Mouse (Mus musculus) C2C12 (cell line): ENCODE results near the gene Mgat4d. TPM values are rescaled to one million over a fixed set of nuclear protein-coding genes. Genes with fewer than 3 reads are reported as not detected.

ENCODE experiments used
- H3K27me3 ChIP-seq: one replicate; pipeline ENCODE4 v1.6.1; 2011; ENCODE audit not compliant: control insufficient read depth, insufficient read depth, insufficient read length
- H3K36me3 ChIP-seq: one replicate; pipeline ENCODE4 v1.6.1; 2011; ENCODE audit not compliant: control insufficient read depth, insufficient read depth
- H3K4me3 ChIP-seq: one replicate; pipeline ENCODE4 v1.5.1; 2011; ENCODE audit warnings: mild to moderate bottlenecking, control low read depth; ENCODE audit not compliant: poor library complexity, insufficient read depth, severe bottlenecking
- H3K79me2 ChIP-seq: one replicate; pipeline ENCODE4 v1.6.1; 2011; ENCODE audit not compliant: control insufficient read depth, insufficient read depth
- H3K79me3 ChIP-seq: one replicate; pipeline ENCODE4 v1.6.1; 2011; ENCODE audit warnings: low read depth, control low read depth
- H3ac ChIP-seq: one replicate; pipeline ENCODE3; 2011; ENCODE audit warnings: low read depth; ENCODE audit not compliant: control insufficient read depth, insufficient read length
- CEBPB ChIP-seq: IDR thresholded peaks from one replicate; pipeline ENCODE4 v1.6.1; 2011; ENCODE audit warnings: low read depth, mild to moderate bottlenecking, control low read depth, moderate library complexity
- CTCF ChIP-seq: IDR thresholded peaks from one replicate; pipeline ENCODE4 v1.5.1; 2011; ENCODE audit not compliant: control insufficient read depth, insufficient read depth, insufficient read length
- FOSL1 ChIP-seq: IDR thresholded peaks from one replicate; pipeline ENCODE4 v1.8.0; 2011; ENCODE audit warnings: mild to moderate bottlenecking, low read length; ENCODE audit not compliant: poor library complexity, insufficient read depth, severe bottlenecking
- MAX ChIP-seq: IDR thresholded peaks from one replicate; pipeline ENCODE4 v1.6.1; 2011; ENCODE audit warnings: mild to moderate bottlenecking, control low read depth
- MYOD1 ChIP-seq: IDR thresholded peaks from one replicate; pipeline ENCODE4 v1.6.1; 2011; ENCODE audit warnings: low read depth; ENCODE audit not compliant: control insufficient read depth, insufficient read length
- MYOG ChIP-seq: IDR thresholded peaks from one replicate; pipeline ENCODE4 v1.6.1; 2011; ENCODE audit not compliant: control insufficient read depth, insufficient read length; ENCODE audit errors: extremely low read depth
- USF1 ChIP-seq: IDR thresholded peaks from one replicate; pipeline ENCODE4 v1.6.1; 2011; ENCODE audit warnings: low read depth, mild to moderate bottlenecking, control low read depth, moderate library complexity
- polyA plus RNA-seq: library from polyadenylated mRNA; unstranded; fragments of >200 nt; fragmentation: generic; extraction: Trizol; gene quantifications from one replicate; pipeline ENCODE4 v1.2.1, GENCODE M21; 2012; ENCODE audit warnings: missing spikeins

Mgat4d gene
- polyA plus RNA-seq, 1 experiment, result not detected

- no peak for TF ChIP-seq MYOD1
- TF ChIP-seq MYOG, result no peak
- no peak for TF ChIP-seq MAX
- TF ChIP-seq CEBPB, result no peak
- no peak for TF ChIP-seq USF1
- Histone ChIP-seq H3K27me3 (peaks cover 10% of the 10 kb centered on the region), H3K79me2 (no peaks in the 10 kb centered on the region), H3ac (no peak overlapping the region), H3K36me3 (no peaks in the 10 kb centered on the region), H3K79me3 (no peaks in the 10 kb centered on the region), H3K4me3 (no peak overlapping the region)
Measured at GRCm38 (mm10) chr8:83396680-83397079, 48.4 kb downstream of the Mgat4d start.

GRCm38 (mm10) chr8:83397726-83398125 lies 49.5 kb downstream of the Mgat4d start:
- H3K79me3 ChIP-seq, result no peaks in the 10 kb centered on the region
- H3ac ChIP-seq, result no peak overlapping the region
- no peaks in the 10 kb centered on the region for H3K79me2 ChIP-seq
- H3K36me3 ChIP-seq, result no peaks in the 10 kb centered on the region
- H3K27me3 ChIP-seq, result peaks cover 15% of the 10 kb centered on the region
- TF ChIP-seq MYOG (no peak), MAX (no peak), CEBPB (no peak), USF1 (no peak), FOSL1 (no peak), MYOD1 (no peak), CTCF (no peak)
- no peak overlapping the region for H3K4me3 ChIP-seq

- no peak for TF ChIP-seq CTCF
- TF ChIP-seq MAX, result no peak
- TF ChIP-seq CEBPB, result no peak
- TF ChIP-seq FOSL1, result no peak
- no peak for TF ChIP-seq MYOD1
- TF ChIP-seq MYOG, result no peak
- no peak for TF ChIP-seq USF1
- H3K27me3 ChIP-seq, result peaks cover 30% of the 10 kb centered on the region
- no peak overlapping the region for H3K4me3 ChIP-seq
- H3K79me3 ChIP-seq, result no peaks in the 10 kb centered on the region
- no peaks in the 10 kb centered on the region for H3K36me3 ChIP-seq
- H3K79me2 ChIP-seq, result no peaks in the 10 kb centered on the region
- no peak overlapping the region for H3ac ChIP-seq
Measured at GRCm38 (mm10) chr8:83405548-83405947, 57.3 kb downstream of the Mgat4d start.

GRCm38 (mm10) chr8:83406836-83407235 lies 58.6 kb downstream of the Mgat4d start:
- Histone ChIP-seq H3K79me3 (no peaks in the 10 kb centered on the region), H3K36me3 (no peaks in the 10 kb centered on the region), H3K4me3 (no peak overlapping the region), H3K79me2 (no peaks in the 10 kb centered on the region), H3ac (no peak overlapping the region), H3K27me3 (peaks cover 27% of the 10 kb centered on the region)
- TF ChIP-seq CEBPB (no peak), CTCF (peak; percentile 18)

GRCm38 (mm10) chr8:83408496-83408895 lies 60.2 kb downstream of the Mgat4d start:
- no peaks in the 10 kb centered on the region for H3K79me3 ChIP-seq
- no peak overlapping the region for H3ac ChIP-seq
- no peak overlapping the region for H3K4me3 ChIP-seq
- H3K36me3 ChIP-seq, result no peaks in the 10 kb centered on the region
- peaks cover 19% of the 10 kb centered on the region for H3K27me3 ChIP-seq
- TF ChIP-seq CEBPB (no peak), USF1 (no peak), FOSL1 (no peak), MYOD1 (no peak)
- H3K79me2 ChIP-seq, result no peaks in the 10 kb centered on the region

GRCm38 (mm10) chr8:83416878-83417277 lies 68.6 kb downstream of the Mgat4d start:
- TF ChIP-seq FOSL1 (no peak), CEBPB (no peak), MYOD1 (no peak), USF1 (no peak), MAX (no peak), MYOG (no peak), CTCF (no peak)
- Histone ChIP-seq H3K36me3 (no peaks in the 10 kb centered on the region), H3K27me3 (peaks cover 4% of the 10 kb centered on the region), H3K79me2 (no peaks in the 10 kb centered on the region), H3K4me3 (no peak overlapping the region), H3ac (no peak overlapping the region), H3K79me3 (no peaks in the 10 kb centered on the region)
